Mouse (Mus musculus): ENCODE data around the gene Set.
A peak's percentile ranks its signal among the peaks of the same experiment; 100 is the strongest.
"Not testable (repeated sequence)": the region's sequence is repeated elsewhere in the genome, so short reads cannot be mapped to it uniquely, and the experiment has no call there.

Gene Set

GRCm38 (mm10) chr2:30048699-30049388, 8.3 kb upstream of the Set start, which contains the start of gene Wdr34:
Wdr34 (minus strand) TSS chr2:30048881.
- no peaks in the 10 kb centered on the region for H3K36me3 ChIP-seq (ENCODE audit: control insufficient read depth, insufficient read depth, low read length, poor library complexity, severe bottlenecking)
- peak; percentile 98 for DNase-seq (ENCODE audit: low read depth, low spot score)
- H3K27me3 ChIP-seq (ENCODE audit: control insufficient read depth, insufficient read depth, low read length, poor library complexity, severe bottlenecking), result no peaks in the 10 kb centered on the region

GRCm38 (mm10) chr2:30049831-30050230, 7.3 kb upstream of the Set start:
- no peaks in the 10 kb centered on the region for H3K36me3 ChIP-seq (ENCODE audit: control insufficient read depth, insufficient read depth, low read length, poor library complexity, severe bottlenecking)
- DNase-seq (ENCODE audit: low read depth, low spot score), result no peak
- H3K27me3 ChIP-seq (ENCODE audit: control insufficient read depth, insufficient read depth, low read length, poor library complexity, severe bottlenecking), result no peaks in the 10 kb centered on the region

GRCm38 (mm10) chr2:30051992-30052761, 5.0 kb upstream of the Set start:
- H3K36me3 ChIP-seq (ENCODE audit: control insufficient read depth, insufficient read depth, low read length, poor library complexity, severe bottlenecking), result no peaks in the 10 kb centered on the region
- no peaks in the 10 kb centered on the region for H3K27me3 ChIP-seq (ENCODE audit: control insufficient read depth, insufficient read depth, low read length, poor library complexity, severe bottlenecking)
- peak; percentile 53 for DNase-seq (ENCODE audit: low read depth, low spot score)

GRCm38 (mm10) chr2:30055310-30055709, 1.9 kb upstream of the Set start:
- H3K36me3 ChIP-seq (ENCODE audit: control insufficient read depth, insufficient read depth, low read length, poor library complexity, severe bottlenecking); DNase-seq (ENCODE audit: low read depth, low spot score); H3K27me3 ChIP-seq (ENCODE audit: control insufficient read depth, insufficient read depth, low read length, poor library complexity, severe bottlenecking): not testable (repeated sequence)

- H3K36me3 ChIP-seq (ENCODE audit: control insufficient read depth, insufficient read depth, low read length, poor library complexity, severe bottlenecking), result no peaks in the 10 kb centered on the region
- no peak for DNase-seq (ENCODE audit: low read depth, low spot score)
- H3K27me3 ChIP-seq (ENCODE audit: control insufficient read depth, insufficient read depth, low read length, poor library complexity, severe bottlenecking), result no peaks in the 10 kb centered on the region
Measured at GRCm38 (mm10) chr2:30056736-30057135, 442 bp upstream of the Set start.

- no peaks in the 10 kb centered on the region for H3K36me3 ChIP-seq (ENCODE audit: control insufficient read depth, insufficient read depth, low read length, poor library complexity, severe bottlenecking)
- H3K27me3 ChIP-seq (ENCODE audit: control insufficient read depth, insufficient read depth, low read length, poor library complexity, severe bottlenecking), result no peaks in the 10 kb centered on the region
- DNase-seq (ENCODE audit: low read depth, low spot score), result no peak
Measured at GRCm38 (mm10) chr2:30058418-30058817, 1.2 kb downstream of the Set start.

- peak; percentile 51 for DNase-seq (ENCODE audit: low read depth, low spot score)
- no peaks in the 10 kb centered on the region for H3K36me3 ChIP-seq (ENCODE audit: control insufficient read depth, insufficient read depth, low read length, poor library complexity, severe bottlenecking)
- no peaks in the 10 kb centered on the region for H3K27me3 ChIP-seq (ENCODE audit: control insufficient read depth, insufficient read depth, low read length, poor library complexity, severe bottlenecking)
Measured at GRCm38 (mm10) chr2:30061215-30062166, 4.3 kb downstream of the Set start.

GRCm38 (mm10) chr2:30062249-30063093, 5.3 kb downstream of the Set start:
- peak; percentile 36 for DNase-seq (ENCODE audit: low read depth, low spot score)
- Histone ChIP-seq H3K27me3 (ENCODE audit: control insufficient read depth, insufficient read depth, low read length, poor library complexity, severe bottlenecking) (no peaks in the 10 kb centered on the region), H3K36me3 (ENCODE audit: control insufficient read depth, insufficient read depth, low read length, poor library complexity, severe bottlenecking) (no peaks in the 10 kb centered on the region)

GRCm38 (mm10) chr2:30063235-30063634, 6.1 kb downstream of the Set start:
- no peaks in the 10 kb centered on the region for H3K27me3 ChIP-seq (ENCODE audit: control insufficient read depth, insufficient read depth, low read length, poor library complexity, severe bottlenecking)
- DNase-seq (ENCODE audit: low read depth, low spot score), result no peak
- H3K36me3 ChIP-seq (ENCODE audit: control insufficient read depth, insufficient read depth, low read length, poor library complexity, severe bottlenecking), result no peaks in the 10 kb centered on the region

GRCm38 (mm10) chr2:30063791-30064190, 6.6 kb downstream of the Set start:
- Histone ChIP-seq H3K27me3 (ENCODE audit: control insufficient read depth, insufficient read depth, low read length, poor library complexity, severe bottlenecking) (no peaks in the 10 kb centered on the region), H3K36me3 (ENCODE audit: control insufficient read depth, insufficient read depth, low read length, poor library complexity, severe bottlenecking) (0 out of 2 replicates have a peak, but pooled peaks cover 2% of the 10 kb centered on the region)
- DNase-seq (ENCODE audit: low read depth, low spot score), result no peak

GRCm38 (mm10) chr2:30064298-30064697, 7.1 kb downstream of the Set start:
- Histone ChIP-seq H3K27me3 (ENCODE audit: control insufficient read depth, insufficient read depth, low read length, poor library complexity, severe bottlenecking) (no peaks in the 10 kb centered on the region), H3K36me3 (ENCODE audit: control insufficient read depth, insufficient read depth, low read length, poor library complexity, severe bottlenecking) (peaks cover 4% of the 10 kb centered on the region; the same call in 1 of the 2 replicates)
- DNase-seq (ENCODE audit: low read depth, low spot score), result no peak

GRCm38 (mm10) chr2:30066046-30066901, 9.1 kb downstream of the Set start:
- Histone ChIP-seq H3K36me3 (ENCODE audit: control insufficient read depth, insufficient read depth, low read length, poor library complexity, severe bottlenecking) (peaks cover 9% of the 10 kb centered on the region), H3K27me3 (ENCODE audit: control insufficient read depth, insufficient read depth, low read length, poor library complexity, severe bottlenecking) (no peaks in the 10 kb centered on the region)

More at GRCm38 (mm10) chr2:30066046-30066901, 9.1 kb downstream of the Set start:
- DNase-seq (ENCODE audit: low read depth, low spot score), result peak; percentile 96

Data from splenic B cell, adult 2 months (primary cell).